Mouse (Mus musculus): ENCODE results near the gene Rcc1l.
A peak's percentile ranks its signal among the peaks of the same experiment; 100 is the strongest.

Rcc1l gene

GRCm38 (mm10) chr5:134169231-134169630 lies 7.3 kb downstream of the Rcc1l start:
- no peak for DNase-seq

- no peak for DNase-seq
Measured at GRCm38 (mm10) chr5:134168033-134168432, 8.5 kb downstream of the Rcc1l start.

GRCm38 (mm10) chr5:134166642-134167041 lies 9.9 kb downstream of the Rcc1l start:
- DNase-seq: no peak

GRCm38 (mm10) chr5:134164688-134165087 lies 11.9 kb downstream of the Rcc1l start:
- DNase-seq: peak; percentile 86

GRCm38 (mm10) chr5:134155916-134156466 lies 20.6 kb downstream of the Rcc1l start:
- no peak for DNase-seq

GRCm38 (mm10) chr5:134151895-134152294 lies 24.7 kb downstream of the Rcc1l start:
- DNase-seq: no peak

GRCm38 (mm10) chr5:134148153-134148552 lies 28.4 kb downstream of the Rcc1l start:
- DNase-seq: no peak

- no peak for DNase-seq
Measured at GRCm38 (mm10) chr5:134147194-134147753, 29.3 kb downstream of the Rcc1l start.

- DNase-seq: no peak
Measured at GRCm38 (mm10) chr5:134144986-134145385, 31.6 kb downstream of the Rcc1l start.

GRCm38 (mm10) chr5:134142381-134142780 lies 34.2 kb downstream of the Rcc1l start:
- DNase-seq: no peak

GRCm38 (mm10) chr5:134141236-134141635 lies 35.3 kb downstream of the Rcc1l start:
- no peak for DNase-seq

- DNase-seq: peak in 1 of 2 experiments; percentile 45
Measured at GRCm38 (mm10) chr5:134139429-134139828, 37.1 kb downstream of the Rcc1l start.

- DNase-seq: no peak
Measured at GRCm38 (mm10) chr5:134137933-134138332, 38.6 kb downstream of the Rcc1l start.

- DNase-seq: peak; percentile 31 to 59
Measured at GRCm38 (mm10) chr5:134136022-134136421, 40.6 kb downstream of the Rcc1l start.

- DNase-seq: no peak
Measured at GRCm38 (mm10) chr5:134131586-134131985, 45.0 kb downstream of the Rcc1l start.

- DNase-seq: no peak
Measured at GRCm38 (mm10) chr5:134126232-134126631, 50.3 kb downstream of the Rcc1l start.

GRCm38 (mm10) chr5:134123846-134124245 lies 52.7 kb downstream of the Rcc1l start:
- no peak for DNase-seq

GRCm38 (mm10) chr5:134121893-134122259 lies 54.7 kb downstream of the Rcc1l start:
- no peak for DNase-seq

- no peak for DNase-seq
Measured at GRCm38 (mm10) chr5:134121138-134121892, 55.3 kb downstream of the Rcc1l start.

GRCm38 (mm10) chr5:134120135-134120534 lies 56.4 kb downstream of the Rcc1l start:
- no peak for DNase-seq

- DNase-seq: no peak
Measured at GRCm38 (mm10) chr5:134119481-134120120, 57.0 kb downstream of the Rcc1l start.

- DNase-seq: no peak
Measured at GRCm38 (mm10) chr5:134118798-134119407, 57.7 kb downstream of the Rcc1l start.

GRCm38 (mm10) chr5:134115639-134116259 lies 60.8 kb downstream of the Rcc1l start:
- no peak for DNase-seq

Data from kidney, postnatal 36 days (tissue).